ENCODE assay signal across 18 mouse cellular contexts in the genomic region with DNA sequence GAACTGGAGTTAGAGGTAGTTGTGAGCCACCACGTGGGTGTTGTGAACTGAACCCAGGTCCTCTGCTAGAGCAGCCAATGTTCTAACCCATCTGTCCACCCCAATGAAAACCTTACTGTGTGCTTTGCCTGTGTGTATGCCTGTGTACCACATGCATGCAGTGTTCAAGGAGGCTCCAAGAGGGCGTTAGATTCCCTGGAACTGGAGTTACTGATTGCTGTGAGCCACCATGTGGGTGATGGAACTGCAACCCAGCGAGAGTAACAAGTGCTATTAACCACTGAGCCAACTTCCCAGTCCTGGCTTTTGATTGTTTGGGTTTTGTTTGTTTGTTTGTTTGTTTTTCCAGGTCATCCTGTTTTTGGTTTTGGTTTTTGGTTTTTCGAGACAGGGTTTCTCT.
"Had no signal": no experiment of that assay in that cellular context is flagged by ENCODE, and none has a peak within 500 bp of the region (broad histone marks: within the 10 kb centered on the region; RNA-seq: fewer than 3 reads in every experiment).

No protein-coding gene starts in this region.

- H3K9me3 ChIP-seq: midbrain, embryonic 10.5 days; midbrain, embryonic 13.5 days; midbrain, embryonic 15.5 days; neural tube, embryonic 13.5 days; neural tube, embryonic 15.5 days; stomach, embryonic 15.5 days had no signal

- H3K27ac ChIP-seq: midbrain, embryonic 10.5 days; midbrain, embryonic 13.5 days; midbrain, embryonic 15.5 days; neural tube, embryonic 13.5 days; neural tube, embryonic 15.5 days; stomach, embryonic 15.5 days; stomach, postnatal 0 days had no signal

- DNase-seq: lung, adult 18-20 months; lung, embryonic 14.5 days; lung, postnatal 10 days; lung, postnatal 4 days; retina, postnatal 1 day; right cerebral cortex, adult 18-20 months; right cerebral cortex, postnatal 14 days; thymus, adult 2 months; thymus, postnatal 25 days; thymus, postnatal 4 days had no signal

- ATAC-seq: midbrain, embryonic 13.5 days; midbrain, embryonic 15.5 days had no signal

- H3K4me3 ChIP-seq: midbrain, embryonic 10.5 days; midbrain, embryonic 13.5 days; midbrain, embryonic 15.5 days; myocyte; neural tube, embryonic 13.5 days; neural tube, embryonic 15.5 days; stomach, embryonic 15.5 days had no signal

- H3K4me2 ChIP-seq: lung, embryonic 14.5 days; midbrain, embryonic 13.5 days; midbrain, embryonic 15.5 days; neural tube, embryonic 13.5 days; neural tube, embryonic 15.5 days; stomach, embryonic 15.5 days had no signal

- H3K9ac ChIP-seq: lung, embryonic 14.5 days; midbrain, embryonic 13.5 days; midbrain, embryonic 15.5 days; neural tube, embryonic 13.5 days; neural tube, embryonic 15.5 days; stomach, embryonic 15.5 days had no signal

- H3K36me3 ChIP-seq: midbrain, embryonic 13.5 days; midbrain, embryonic 15.5 days; neural tube, embryonic 13.5 days; neural tube, embryonic 15.5 days; stomach, embryonic 15.5 days had no signal

- H3K27me3 ChIP-seq: midbrain, embryonic 13.5 days; midbrain, embryonic 15.5 days; neural tube, embryonic 13.5 days; neural tube, embryonic 15.5 days; stomach, embryonic 15.5 days had no signal
